Mouse (Mus musculus): ENCODE measurements around the gene Tmprss3.

Gene Tmprss3

GRCm38 (mm10) chr17:31195207-31195606, 3.6 kb downstream of the Tmprss3 start:
- DNase-seq (ENCODE audit: low spot score in 2 of 2) = no peak

- no peak for DNase-seq (ENCODE audit: low spot score in 2 of 2)
These were observed 5.4 kb downstream of the Tmprss3 start for GRCm38 (mm10) chr17:31193360-31193759.

- no peak for DNase-seq (ENCODE audit: low spot score in 2 of 2)
These were observed 6.1 kb downstream of the Tmprss3 start for GRCm38 (mm10) chr17:31192663-31193062.

- DNase-seq (ENCODE audit: low spot score in 2 of 2) = no peak
These were observed 7.0 kb downstream of the Tmprss3 start for GRCm38 (mm10) chr17:31191825-31192224.

GRCm38 (mm10) chr17:31187370-31187769, 11.4 kb downstream of the Tmprss3 start:
- peak; percentile 67 to 70 for DNase-seq (ENCODE audit: low spot score in 2 of 2)

GRCm38 (mm10) chr17:31184269-31184990, 14.3 kb downstream of the Tmprss3 start:
- no peak for DNase-seq (ENCODE audit: low spot score in 2 of 2)

- DNase-seq (ENCODE audit: low spot score in 2 of 2) = peak; percentile 20 to 53
These were observed 15.4 kb downstream of the Tmprss3 start for GRCm38 (mm10) chr17:31183180-31183974.

- no peak for DNase-seq (ENCODE audit: low spot score in 2 of 2)
These were observed 17.3 kb downstream of the Tmprss3 start for GRCm38 (mm10) chr17:31181490-31181889.

- DNase-seq (ENCODE audit: low spot score in 2 of 2) = no peak
These were observed 22.5 kb downstream of the Tmprss3 start for GRCm38 (mm10) chr17:31176321-31176720.

GRCm38 (mm10) chr17:31169796-31170195, 29.0 kb downstream of the Tmprss3 start:
- no peak for DNase-seq (ENCODE audit: low spot score in 2 of 2)

GRCm38 (mm10) chr17:31165127-31165526, 33.6 kb downstream of the Tmprss3 start, which contains the start of gene Tff1:
Gene Tff1, minus strand, starts transcription at chr17:31165277.
- no peak for DNase-seq (ENCODE audit: low spot score in 2 of 2)

GRCm38 (mm10) chr17:31163821-31164220, 35.0 kb downstream of the Tmprss3 start:
- DNase-seq (ENCODE audit: low spot score in 2 of 2) = no peak

GRCm38 (mm10) chr17:31162607-31163006, 36.2 kb downstream of the Tmprss3 start:
- no peak for DNase-seq (ENCODE audit: low spot score in 2 of 2)

- DNase-seq (ENCODE audit: low spot score in 2 of 2) = no peak
These were observed 38.5 kb downstream of the Tmprss3 start for GRCm38 (mm10) chr17:31160291-31160690.

GRCm38 (mm10) chr17:31157921-31158320, 40.9 kb downstream of the Tmprss3 start:
- no peak for DNase-seq (ENCODE audit: low spot score in 2 of 2)

GRCm38 (mm10) chr17:31153785-31154184, 45.0 kb downstream of the Tmprss3 start:
- no peak for DNase-seq (ENCODE audit: low spot score in 2 of 2)

GRCm38 (mm10) chr17:31152966-31153499, 45.7 kb downstream of the Tmprss3 start:
- no peak for DNase-seq (ENCODE audit: low spot score in 2 of 2)

- DNase-seq (ENCODE audit: low spot score in 2 of 2) = no peak
These were observed 46.3 kb downstream of the Tmprss3 start for GRCm38 (mm10) chr17:31152512-31152911.

GRCm38 (mm10) chr17:31145998-31146397, 52.8 kb downstream of the Tmprss3 start:
- DNase-seq (ENCODE audit: low spot score in 2 of 2) = no peak

- DNase-seq (ENCODE audit: low spot score in 2 of 2) = no peak
These were observed 54.4 kb downstream of the Tmprss3 start, which contains the start of gene Tff2 for GRCm38 (mm10) chr17:31144040-31145037. Gene Tff2, minus strand, starts transcription at chr17:31144282.

- no peak for DNase-seq (ENCODE audit: low spot score in 2 of 2)
These were observed 56.7 kb downstream of the Tmprss3 start for GRCm38 (mm10) chr17:31142116-31142515.

Data from frontal cortex, postnatal 36 days (tissue).